Mouse (Mus musculus) liver, embryonic 14.5 days (tissue): ENCODE results near the gene Cyp11a1. TPM values are rescaled to one million over a fixed set of nuclear protein-coding genes. Genes with fewer than 3 reads are reported as not detected.

ENCODE experiments used
- ATAC-seq: fragments of 200-750 bp; cut with Nextera tagmentation; 2 replicates; pipeline ENCODE4 v1.8.0; 2017; ENCODE audit warnings: moderate number of reproducible peaks, mild to moderate bottlenecking, moderate library complexity; ENCODE audit not compliant: insufficient read depth
- DNase-seq, 3 experiments: peaks; one replicate each; pipeline ENCODE4 v3.0.0-alpha.2; 2012 to 2013; ENCODE audit warnings: low read depth in 3 of 3, low spot score in 3 of 3
- H3K27ac ChIP-seq: fragments of 300-500 bp; sonication (generic); 2 replicates; pipeline ENCODE4 v1.5.1; 2014; ENCODE audit warnings: moderate library complexity, mild to moderate bottlenecking, control low read depth, inconsistent platforms
- H3K27me3 ChIP-seq: fragments of 300-500 bp; sonication (generic); 2 replicates; pipeline ENCODE4 v1.6.1; 2014; ENCODE audit warnings: mild to moderate bottlenecking, low read length, moderate library complexity; ENCODE audit not compliant: control insufficient read depth, insufficient read depth
- H3K36me3 ChIP-seq: fragments of 300-500 bp; sonication (generic); replicated peaks from 2 replicates; pipeline ENCODE4 v1.6.1; 2014; ENCODE audit warnings: low read depth; ENCODE audit not compliant: control insufficient read depth, insufficient read depth
- H3K4me1 ChIP-seq, 2 experiments: fragments of 200-500 bp in 1 of 2; fragments of 300-500 bp in 1 of 2; sonication (generic) in 1 of 2; replicated peaks; 2 replicates each; pipeline ENCODE4 v1.6.1; 2012 to 2014; ENCODE audit warnings: antibody characterized with exemption in 1 of 2, inconsistent platforms in 1 of 2, low read length in 1 of 2; ENCODE audit not compliant: control insufficient read depth in 2 of 2, insufficient read depth in 2 of 2
- H3K4me2 ChIP-seq: fragments of 300-500 bp; sonication (generic); 2 replicates; pipeline ENCODE4 v1.6.1; 2014; ENCODE audit warnings: low read depth, mild to moderate bottlenecking, control low read depth, moderate library complexity
- H3K4me3 ChIP-seq, 2 experiments: fragments of 200-500 bp in 1 of 2; fragments of 300-500 bp in 1 of 2; sonication (generic) in 1 of 2; 2 replicates each; pipeline ENCODE4 v1.5.1; 2012 to 2014; ENCODE audit warnings: low read depth in 2 of 2, low read length in 2 of 2, mild to moderate bottlenecking in 2 of 2, control low read depth in 1 of 2, inconsistent platforms in 1 of 2, moderate library complexity in 1 of 2; ENCODE audit not compliant: insufficient read depth in 1 of 2
- H3K9ac ChIP-seq: fragments of 300-500 bp; sonication (generic); replicated peaks from 2 replicates; pipeline ENCODE4 v1.6.1; 2014; ENCODE audit warnings: mild to moderate bottlenecking, control low read depth, moderate library complexity
- H3K9me3 ChIP-seq: fragments of 300-500 bp; sonication (generic); 2 replicates; pipeline ENCODE4 v1.6.1; 2016; ENCODE audit warnings: low read length, mixed read lengths; ENCODE audit not compliant: control insufficient read depth
- CTCF ChIP-seq: IDR thresholded peaks from 2 replicates; pipeline ENCODE4 v1.5.1; 2016; ENCODE audit warnings: antibody characterized with exemption, low read depth, control low read depth
- EP300 ChIP-seq: IDR thresholded peaks from 2 replicates; pipeline ENCODE4 v1.6.1; 2016; ENCODE audit warnings: antibody characterized with exemption, low read depth
- WGBS: fragments of 180-500 bp; shearing (Covaris S2); extraction: QIAGEN DNeasy Blood & Tissue Kit; methylation state at CpG from one replicate; pipeline ENCODE4 v1.1.7; 2014; ENCODE audit not compliant: insufficient replicate concordance; 5-methylcytosine and 5-hydroxymethylcytosine counted together
- polyA plus RNA-seq, 2 experiments: library from polyadenylated mRNA; depleted of rRNA in 1 of 2; stranded (reverse) in 1 of 2; unstranded in 1 of 2; fragments of >200 nt; fragmentation: Nextera tagmentation in 1 of 2; extraction: Ambion mirVana in 1 of 2; gene quantifications; 2 replicates each; pipeline versions ENCODE4 v1.2.1 to v1.2.3; 2012 to 2014

The Cyp11a1 gene
- polyA plus RNA-seq, 2 experiments = 0.37 to 0.55 TPM

GRCm38 (mm10) chr9:57992060-57992459 is 14.2 kb upstream of the Cyp11a1 start:
- no peak overlapping the region for H3K4me2 ChIP-seq
- no peak for DNase-seq
- no peak for ATAC-seq
- H3K4me1 ChIP-seq = no peaks in the 10 kb centered on the region
- 34% methylated on average over 3 of the region's 3 CpGs for WGBS
- H3K9ac ChIP-seq = no peak overlapping the region
- H3K4me3 ChIP-seq = no peak overlapping the region
- TF ChIP-seq EP300 = no peak
- TF ChIP-seq CTCF = no peak
- H3K9me3 ChIP-seq = no peaks in the 10 kb centered on the region
- no peaks in the 10 kb centered on the region for H3K36me3 ChIP-seq
- no peaks in the 10 kb centered on the region; the same call in 1 of the 2 replicates for H3K27me3 ChIP-seq
- H3K27ac ChIP-seq = no peak overlapping the region

- ATAC-seq (no peak), DNase-seq (no peak)
- no peak overlapping the region for H3K4me2 ChIP-seq
- H3K9me3 ChIP-seq = no peaks in the 10 kb centered on the region
- no peaks in the 10 kb centered on the region for H3K4me1 ChIP-seq
- 41% methylated on average over 8 of the region's 8 CpGs for WGBS
- no peaks in the 10 kb centered on the region for H3K36me3 ChIP-seq
- no peak overlapping the region for H3K4me3 ChIP-seq
- peaks cover 6% of the 10 kb centered on the region for H3K27me3 ChIP-seq
- no peak overlapping the region for H3K9ac ChIP-seq
- no peak overlapping the region for H3K27ac ChIP-seq
- TF ChIP-seq EP300 (no peak), CTCF (no peak)
These were observed 13.2 kb upstream of the Cyp11a1 start for GRCm38 (mm10) chr9:57992781-57993591.

GRCm38 (mm10) chr9:57995282-57995681 is 10.9 kb upstream of the Cyp11a1 start:
- H3K4me1 ChIP-seq = no peaks in the 10 kb centered on the region
- no peak overlapping the region for H3K9ac ChIP-seq
- no peaks in the 10 kb centered on the region for H3K36me3 ChIP-seq
- no peak overlapping the region for H3K4me2 ChIP-seq
- peaks cover 7% of the 10 kb centered on the region for H3K27me3 ChIP-seq
- WGBS = 20% methylated on average over 4 of the region's 4 CpGs
- H3K9me3 ChIP-seq = no peaks in the 10 kb centered on the region
- TF ChIP-seq EP300 (no peak), CTCF (peak; percentile 43)
- no peak overlapping the region for H3K27ac ChIP-seq
- ATAC-seq (no peak), DNase-seq (no peak)
- no peak overlapping the region for H3K4me3 ChIP-seq

GRCm38 (mm10) chr9:57997511-57998031 is 8.6 kb upstream of the Cyp11a1 start:
- ATAC-seq (no peak), DNase-seq (no peak)
- TF ChIP-seq EP300 (no peak), CTCF (no peak)
- 16% methylated on average over 13 of the region's 13 CpGs for WGBS
- Histone ChIP-seq H3K27me3 (peaks cover 7% of the 10 kb centered on the region), H3K4me2 (peak overlapping the region; percentile 39), H3K27ac (no peak overlapping the region), H3K36me3 (no peaks in the 10 kb centered on the region), H3K4me3 (peak overlapping the region in 1 of 2 experiments; percentile 2; a peak in 1 of 4 replicates), H3K9ac (no peak overlapping the region), H3K9me3 (no peaks in the 10 kb centered on the region), H3K4me1 (no peaks in the 10 kb centered on the region)

GRCm38 (mm10) chr9:57998032-57998659 is 8.1 kb upstream of the Cyp11a1 start:
- peak overlapping the region in 1 of 2 experiments; percentile 2; a peak in 2 of 4 replicates for H3K4me3 ChIP-seq
- peak overlapping the region; percentile 39 for H3K4me2 ChIP-seq
- peak; percentile 14 to 29 (median 26) for DNase-seq
- ATAC-seq = no peak
- H3K9ac ChIP-seq = no peak overlapping the region
- no peak overlapping the region for H3K27ac ChIP-seq
- H3K9me3 ChIP-seq = no peaks in the 10 kb centered on the region
- no peaks in the 10 kb centered on the region for H3K4me1 ChIP-seq
- 1% methylated on average over 20 of the region's 20 CpGs for WGBS
- no peak for TF ChIP-seq EP300
- peak; percentile 76 for TF ChIP-seq CTCF
- no peaks in the 10 kb centered on the region for H3K36me3 ChIP-seq
- H3K27me3 ChIP-seq = peaks cover 7% of the 10 kb centered on the region
